Mouse (Mus musculus): ENCODE measurements around the gene Hs6st1. TPM values are rescaled to one million over a fixed set of nuclear protein-coding genes. Genes with fewer than 3 reads are reported as not detected.

Gene Hs6st1
- polyA plus RNA-seq, 1 experiment from 2014 or later, result 6.7 TPM

- Histone ChIP-seq H3K9me3 (ENCODE audit: control insufficient read depth) (no peaks in the 10 kb centered on the region), H3K4me2 (replicated peaks; ENCODE audit: low read depth) (no peak overlapping the region), H3K27me3 (replicated peaks; ENCODE audit: control insufficient read depth, insufficient read depth, low read length) (no peaks in the 10 kb centered on the region), H3K4me3 (ENCODE audit: low read depth, low read length) (no peak overlapping the region), H3K4me1 (replicated peaks; ENCODE audit: control insufficient read depth, insufficient read depth, low read length) (peaks cover 37% of the 10 kb centered on the region), H3K27ac (ENCODE audit: low read depth, low read length) (0 out of 2 replicates have a peak overlapping the region, but pooled peaks have one; percentile 60), H3K9ac (ENCODE audit: low read depth, low read length) (no peak overlapping the region), H3K36me3 (ENCODE audit: control insufficient read depth, insufficient read depth) (peaks cover 29% of the 10 kb centered on the region)
- 87% methylated on average over 1 of the region's 1 CpGs for WGBS
- ATAC-seq, result no peak
- no peak for TF ChIP-seq CTCF (IDR thresholded peaks at IDR 0.05; ENCODE audit: low read depth)
Observed at GRCm38 (mm10) chr1:36078250-36078649, 10.1 kb downstream of the Hs6st1 start.

GRCm38 (mm10) chr1:36079679-36080078 is 11.5 kb downstream of the Hs6st1 start:
- 23% methylated on average over 8 of the region's 8 CpGs for WGBS
- Histone ChIP-seq H3K4me2 (replicated peaks; ENCODE audit: low read depth) (no peak overlapping the region), H3K27ac (ENCODE audit: low read depth, low read length) (peak overlapping the region; percentile 60), H3K9me3 (ENCODE audit: control insufficient read depth) (no peaks in the 10 kb centered on the region), H3K36me3 (ENCODE audit: control insufficient read depth, insufficient read depth) (peaks cover 32% of the 10 kb centered on the region), H3K4me3 (ENCODE audit: low read depth, low read length) (no peak overlapping the region), H3K9ac (ENCODE audit: low read depth, low read length) (no peak overlapping the region), H3K4me1 (replicated peaks; ENCODE audit: control insufficient read depth, insufficient read depth, low read length) (peaks cover 31% of the 10 kb centered on the region), H3K27me3 (replicated peaks; ENCODE audit: control insufficient read depth, insufficient read depth, low read length) (no peaks in the 10 kb centered on the region)
- TF ChIP-seq CTCF (IDR thresholded peaks at IDR 0.05; ENCODE audit: low read depth), result no peak
- ATAC-seq, result peak; percentile 37

- Histone ChIP-seq H3K9ac (ENCODE audit: low read depth, low read length) (no peak overlapping the region), H3K4me3 (ENCODE audit: low read depth, low read length) (no peak overlapping the region), H3K27ac (ENCODE audit: low read depth, low read length) (no peak overlapping the region), H3K27me3 (replicated peaks; ENCODE audit: control insufficient read depth, insufficient read depth, low read length) (no peaks in the 10 kb centered on the region), H3K4me1 (replicated peaks; ENCODE audit: control insufficient read depth, insufficient read depth, low read length) (peaks cover 23% of the 10 kb centered on the region), H3K4me2 (replicated peaks; ENCODE audit: low read depth) (no peak overlapping the region), H3K36me3 (ENCODE audit: control insufficient read depth, insufficient read depth) (peaks cover 32% of the 10 kb centered on the region), H3K9me3 (ENCODE audit: control insufficient read depth) (no peaks in the 10 kb centered on the region)
- WGBS, result 64% methylated on average over 5 of the region's 5 CpGs
- no peak for ATAC-seq
- TF ChIP-seq CTCF (IDR thresholded peaks at IDR 0.05; ENCODE audit: low read depth), result no peak
Observed at GRCm38 (mm10) chr1:36080974-36081373, 12.8 kb downstream of the Hs6st1 start.

DNA sequence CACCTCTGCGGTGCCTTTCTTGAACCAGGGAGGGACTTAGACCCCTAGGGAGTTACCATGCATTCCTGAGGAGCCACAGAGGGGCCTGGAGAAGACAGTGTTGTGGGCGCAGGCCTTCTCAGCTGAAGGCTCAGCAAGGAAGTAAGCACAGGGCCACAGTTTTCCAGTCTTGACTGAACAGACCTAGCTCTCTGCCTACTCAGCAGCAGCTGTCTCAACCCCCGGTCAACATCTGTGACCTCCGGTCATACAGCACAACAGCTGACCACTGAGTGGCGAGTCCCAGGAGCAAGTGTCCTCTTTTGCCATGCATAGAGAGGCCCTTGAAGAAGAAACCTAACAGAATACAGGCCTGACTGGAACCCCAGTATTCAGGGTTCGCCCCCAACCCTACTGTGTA is 14.0 kb downstream of the Hs6st1 start:
- no peak for TF ChIP-seq CTCF (IDR thresholded peaks at IDR 0.05; ENCODE audit: low read depth)
- H3K9me3 ChIP-seq (ENCODE audit: control insufficient read depth), result no peaks in the 10 kb centered on the region
- no peak overlapping the region for H3K9ac ChIP-seq (ENCODE audit: low read depth, low read length)
- no peak for ATAC-seq
- H3K4me3 ChIP-seq (ENCODE audit: low read depth, low read length), result no peak overlapping the region
- peaks cover 32% of the 10 kb centered on the region for H3K36me3 ChIP-seq (ENCODE audit: control insufficient read depth, insufficient read depth)
- 0 out of 2 replicates have a peak overlapping the region, but pooled peaks have one; percentile 6 for H3K27ac ChIP-seq (ENCODE audit: low read depth, low read length)
- no peaks in the 10 kb centered on the region for H3K27me3 ChIP-seq (replicated peaks; ENCODE audit: control insufficient read depth, insufficient read depth, low read length)
- no peak overlapping the region for H3K4me2 ChIP-seq (replicated peaks; ENCODE audit: low read depth)
- WGBS, result 75% methylated on average over 6 of the region's 6 CpGs
- peaks cover 19% of the 10 kb centered on the region for H3K4me1 ChIP-seq (replicated peaks; ENCODE audit: control insufficient read depth, insufficient read depth, low read length)

DNA sequence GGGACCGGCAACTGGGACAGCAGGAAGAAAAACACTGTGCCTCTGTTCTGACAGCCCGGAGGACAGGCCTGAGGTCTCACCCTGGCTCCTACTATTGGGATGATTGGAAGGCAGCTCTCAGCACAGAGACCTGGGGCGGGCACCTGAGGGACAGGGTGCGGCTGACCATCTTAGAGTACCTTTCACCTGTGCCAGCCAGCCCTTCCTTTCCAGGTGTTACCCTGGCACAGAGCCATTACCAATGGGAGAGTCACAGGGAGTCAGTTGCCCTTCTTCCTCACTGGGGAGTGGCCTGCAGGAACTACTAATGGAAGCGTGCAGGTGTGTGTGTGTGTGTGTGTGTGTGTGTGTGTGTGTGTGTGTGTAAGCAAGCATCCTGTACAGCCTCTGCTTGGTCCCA is 15.4 kb downstream of the Hs6st1 start:
- peak; percentile 59 for ATAC-seq
- no peak for TF ChIP-seq CTCF (IDR thresholded peaks at IDR 0.05; ENCODE audit: low read depth)
- H3K27ac ChIP-seq (ENCODE audit: low read depth, low read length), result peak overlapping the region; percentile 6; the same call in 1 of the 2 replicates
- no peaks in the 10 kb centered on the region for H3K27me3 ChIP-seq (replicated peaks; ENCODE audit: control insufficient read depth, insufficient read depth, low read length)
- peaks cover 11% of the 10 kb centered on the region; the same call in 1 of the 2 replicates for H3K4me1 ChIP-seq (replicated peaks; ENCODE audit: control insufficient read depth, insufficient read depth, low read length)
- no peak overlapping the region for H3K9ac ChIP-seq (ENCODE audit: low read depth, low read length)
- 55% methylated on average over 4 of the region's 5 CpGs for WGBS
- peaks cover 24% of the 10 kb centered on the region for H3K36me3 ChIP-seq (ENCODE audit: control insufficient read depth, insufficient read depth)
- H3K4me2 ChIP-seq (replicated peaks; ENCODE audit: low read depth), result no peak overlapping the region
- no peak overlapping the region for H3K4me3 ChIP-seq (ENCODE audit: low read depth, low read length)
- no peaks in the 10 kb centered on the region for H3K9me3 ChIP-seq (ENCODE audit: control insufficient read depth)

- Histone ChIP-seq H3K4me3 (ENCODE audit: low read depth, low read length) (no peak overlapping the region), H3K9ac (ENCODE audit: low read depth, low read length) (no peak overlapping the region), H3K27me3 (replicated peaks; ENCODE audit: control insufficient read depth, insufficient read depth, low read length) (no peaks in the 10 kb centered on the region), H3K9me3 (ENCODE audit: control insufficient read depth) (no peaks in the 10 kb centered on the region), H3K4me1 (replicated peaks; ENCODE audit: control insufficient read depth, insufficient read depth, low read length) (peaks cover 21% of the 10 kb centered on the region), H3K4me2 (replicated peaks; ENCODE audit: low read depth) (no peak overlapping the region), H3K27ac (ENCODE audit: low read depth, low read length) (no peak overlapping the region; the same call in 1 of the 2 replicates), H3K36me3 (ENCODE audit: control insufficient read depth, insufficient read depth) (peaks cover 23% of the 10 kb centered on the region)
- WGBS, result 92% methylated on average over 5 of the region's 5 CpGs
- ATAC-seq, result no peak
- no peak for TF ChIP-seq CTCF (IDR thresholded peaks at IDR 0.05; ENCODE audit: low read depth)
Observed at GRCm38 (mm10) chr1:36085069-36085468, 16.9 kb downstream of the Hs6st1 start.

- peaks cover 32% of the 10 kb centered on the region for H3K4me1 ChIP-seq (replicated peaks; ENCODE audit: control insufficient read depth, insufficient read depth, low read length)
- 26% methylated on average over 4 of the region's 4 CpGs for WGBS
- no peak for TF ChIP-seq CTCF (IDR thresholded peaks at IDR 0.05; ENCODE audit: low read depth)
Observed at GRCm38 (mm10) chr1:36088367-36088766, 20.2 kb downstream of the Hs6st1 start.

More at GRCm38 (mm10) chr1:36088367-36088766, 20.2 kb downstream of the Hs6st1 start:
- Histone ChIP-seq H3K36me3 (ENCODE audit: control insufficient read depth, insufficient read depth) (peaks cover 6% of the 10 kb centered on the region; the same call in 1 of the 2 replicates), H3K27ac (ENCODE audit: low read depth, low read length) (peak overlapping the region; percentile 89), H3K9me3 (ENCODE audit: control insufficient read depth) (no peaks in the 10 kb centered on the region), H3K4me3 (ENCODE audit: low read depth, low read length) (no peak overlapping the region), H3K27me3 (replicated peaks; ENCODE audit: control insufficient read depth, insufficient read depth, low read length) (no peaks in the 10 kb centered on the region), H3K9ac (ENCODE audit: low read depth, low read length) (no peak overlapping the region), H3K4me2 (replicated peaks; ENCODE audit: low read depth) (peak overlapping the region; percentile 48; the same call in 1 of the 2 replicates)
- peak; percentile 63 for ATAC-seq
